Mouse (Mus musculus) lung, embryonic 14.5 days (tissue): ENCODE data around the gene Gm21149. TPM values are rescaled to one million over a fixed set of nuclear protein-coding genes. Genes with fewer than 3 reads are reported as not detected.
"Not testable (repeated sequence)": the region's sequence is repeated elsewhere in the genome, so short reads cannot be mapped to it uniquely, and the experiment has no call there.

Experiments used
- ATAC-seq: fragments of 200-750 bp; cut with Nextera tagmentation; 2 replicates; pipeline ENCODE4 v1.8.0; 2017; ENCODE audit warnings: mild to moderate bottlenecking, moderate TSS enrichment, moderate library complexity; ENCODE audit not compliant: insufficient read depth
- DNase-seq: peaks from one replicate; pipeline ENCODE4 v3.0.0-alpha.2; 2015
- H3K27ac ChIP-seq: fragments of 300-500 bp; sonication (generic); 2 replicates; pipeline ENCODE4 v1.5.1; 2014; ENCODE audit warnings: low read depth, mild to moderate bottlenecking, moderate library complexity
- H3K27me3 ChIP-seq: fragments of 300-500 bp; sonication (generic); 2 replicates; pipeline ENCODE4 v1.6.1; 2014; ENCODE audit warnings: low read length, control low read depth; ENCODE audit not compliant: insufficient read depth
- H3K36me3 ChIP-seq: fragments of 300-500 bp; sonication (generic); 2 replicates; pipeline ENCODE4 v1.6.1; 2014; ENCODE audit warnings: control low read depth; ENCODE audit not compliant: insufficient read depth
- H3K4me1 ChIP-seq: fragments of 300-500 bp; sonication (generic); 2 replicates; pipeline ENCODE4 v1.6.1; 2014; ENCODE audit warnings: antibody characterized with exemption, control low read depth; ENCODE audit not compliant: insufficient read depth
- H3K4me2 ChIP-seq: fragments of 300-500 bp; sonication (generic); 2 replicates; pipeline ENCODE4 v1.6.1; 2014; ENCODE audit warnings: mild to moderate bottlenecking
- H3K4me3 ChIP-seq: fragments of 300-500 bp; sonication (generic); 2 replicates; pipeline ENCODE4 v1.5.1; 2014; ENCODE audit warnings: low read depth, low read length
- H3K9ac ChIP-seq: fragments of 300-500 bp; sonication (generic); 2 replicates; pipeline ENCODE4 v1.6.1; 2014
- H3K9me3 ChIP-seq: fragments of 300-500 bp; sonication (generic); 2 replicates; pipeline ENCODE4 v1.6.1; 2016; ENCODE audit warnings: low read depth, low read length, control low read depth
- CTCF ChIP-seq: IDR thresholded peaks from 2 replicates; pipeline ENCODE4 v1.5.1; 2016; ENCODE audit warnings: antibody characterized with exemption, low read depth
- WGBS: fragments of 180-500 bp; shearing (Covaris S2); extraction: QIAGEN DNeasy Blood & Tissue Kit; methylation state at CpG from one replicate; pipeline ENCODE4 v1.1.7; 2014; 5-methylcytosine and 5-hydroxymethylcytosine counted together
- polyA plus RNA-seq: library from polyadenylated mRNA; unstranded; fragments of >200 nt; fragmentation: Nextera tagmentation; extraction: Ambion mirVana; gene quantifications from 2 replicates; pipeline ENCODE4 v1.2.1, GENCODE M21; 2014

Gm21149 gene
- polyA plus RNA-seq, result not detected in 2 replicates

- not testable (repeated sequence) for H3K27ac ChIP-seq, H3K27me3 ChIP-seq, DNase-seq, H3K9ac ChIP-seq, ATAC-seq, H3K4me3 ChIP-seq, H3K9me3 ChIP-seq, H3K36me3 ChIP-seq, H3K4me1 ChIP-seq, H3K4me2 ChIP-seq
- 49% methylated on average over 1 of the region's 1 CpGs for WGBS
Measured at GRCm38 (mm10) chr5:15476423-15476822, at the start of gene Gm21149. Gene Gm21149 (minus strand): TSS chr5:15476523.

- not testable (repeated sequence) for H3K27ac ChIP-seq, H3K4me3 ChIP-seq, H3K4me2 ChIP-seq, DNase-seq, H3K4me1 ChIP-seq, H3K36me3 ChIP-seq, H3K9ac ChIP-seq, H3K9me3 ChIP-seq, H3K27me3 ChIP-seq, ATAC-seq
Measured at GRCm38 (mm10) chr5:15522470-15522869, 46.1 kb upstream of the Gm21149 start.

GRCm38 (mm10) chr5:15522028-15522427, 45.7 kb upstream of the Gm21149 start:
- not testable (repeated sequence) for H3K4me3 ChIP-seq, ATAC-seq, DNase-seq, H3K9ac ChIP-seq, H3K9me3 ChIP-seq, H3K4me1 ChIP-seq, H3K27me3 ChIP-seq, H3K27ac ChIP-seq, H3K4me2 ChIP-seq, H3K36me3 ChIP-seq
- WGBS, result 30% methylated on average over 2 of the region's 2 CpGs

- H3K4me2 ChIP-seq, H3K9me3 ChIP-seq, ATAC-seq, DNase-seq, H3K9ac ChIP-seq, H3K4me1 ChIP-seq, H3K27me3 ChIP-seq, H3K4me3 ChIP-seq, H3K36me3 ChIP-seq, H3K27ac ChIP-seq: not testable (repeated sequence)
- WGBS, result 18% methylated on average over 5 of the region's 5 CpGs
- TF ChIP-seq CTCF, result peak; percentile 22; the same call in 1 of the 2 replicates
Measured at GRCm38 (mm10) chr5:15520418-15520817, 44.1 kb upstream of the Gm21149 start.

GRCm38 (mm10) chr5:15517150-15517549, 40.8 kb upstream of the Gm21149 start:
- 64% methylated on average over 2 of the region's 2 CpGs for WGBS
- H3K4me2 ChIP-seq, H3K27ac ChIP-seq, DNase-seq, H3K4me3 ChIP-seq, H3K9me3 ChIP-seq, H3K9ac ChIP-seq, ATAC-seq, H3K27me3 ChIP-seq, H3K36me3 ChIP-seq, H3K4me1 ChIP-seq: not testable (repeated sequence)

- H3K4me3 ChIP-seq, H3K9ac ChIP-seq, H3K4me2 ChIP-seq, H3K9me3 ChIP-seq, H3K27ac ChIP-seq, ATAC-seq, H3K27me3 ChIP-seq, H3K4me1 ChIP-seq, H3K36me3 ChIP-seq, DNase-seq: not testable (repeated sequence)
- WGBS, result 61% methylated on average over 3 of the region's 3 CpGs
Measured at GRCm38 (mm10) chr5:15512236-15512635, 35.9 kb upstream of the Gm21149 start.

- not testable (repeated sequence) for H3K4me1 ChIP-seq, DNase-seq, H3K27me3 ChIP-seq, ATAC-seq, H3K4me3 ChIP-seq, H3K27ac ChIP-seq, H3K4me2 ChIP-seq, H3K36me3 ChIP-seq, H3K9me3 ChIP-seq, H3K9ac ChIP-seq
- 81% methylated on average over 1 of the region's 1 CpGs for WGBS
Measured at GRCm38 (mm10) chr5:15509911-15510310, 33.6 kb upstream of the Gm21149 start.
